Mouse (Mus musculus) intestine, embryonic 16.5 days (tissue): ENCODE data around the gene Adamts7. TPM values are rescaled to one million over a fixed set of nuclear protein-coding genes. Genes with fewer than 3 reads are reported as not detected.
A peak's percentile ranks its signal among the peaks of the same experiment; 100 is the strongest.

Experiments used
- ATAC-seq: fragments of 200-750 bp; cut with Nextera tagmentation; 2 replicates; pipeline ENCODE4 v1.8.0; 2017; ENCODE audit warnings: moderate TSS enrichment, moderate library complexity
- H3K27ac ChIP-seq: fragments of 300-500 bp; sonication (generic); 2 replicates; pipeline ENCODE4 v1.5.1; 2014; ENCODE audit warnings: mild to moderate bottlenecking, low read length
- H3K27me3 ChIP-seq: fragments of 300-500 bp; sonication (generic); replicated peaks from 2 replicates; pipeline ENCODE4 v1.6.1; 2014; ENCODE audit warnings: low read length, control low read depth, mixed read lengths; ENCODE audit not compliant: control insufficient read depth, insufficient read depth
- H3K36me3 ChIP-seq: fragments of 300-500 bp; sonication (generic); 2 replicates; pipeline ENCODE4 v1.6.1; 2014; ENCODE audit warnings: low read length, control low read depth; ENCODE audit not compliant: control insufficient read depth, insufficient read depth
- H3K4me1 ChIP-seq: fragments of 300-500 bp; sonication (generic); 2 replicates; pipeline ENCODE4 v1.6.1; 2014; ENCODE audit warnings: low read length, control low read depth, mixed read lengths; ENCODE audit not compliant: control insufficient read depth, insufficient read depth
- H3K4me2 ChIP-seq: fragments of 300-500 bp; sonication (generic); 2 replicates; pipeline ENCODE4 v1.6.1; 2014; ENCODE audit warnings: low read depth, low read length, control low read depth
- H3K4me3 ChIP-seq: fragments of 300-500 bp; sonication (generic); 2 replicates; pipeline ENCODE4 v1.5.1; 2014; ENCODE audit warnings: mild to moderate bottlenecking, low read length
- H3K9ac ChIP-seq: fragments of 300-500 bp; sonication (generic); 2 replicates; pipeline ENCODE4 v1.6.1; 2014; ENCODE audit warnings: low read depth, low read length
- H3K9me3 ChIP-seq: fragments of 300-500 bp; sonication (generic); 2 replicates; pipeline ENCODE4 v1.6.1; 2016; ENCODE audit warnings: low read length, control low read depth; ENCODE audit not compliant: control insufficient read depth
- WGBS: fragments of 180-500 bp; shearing (Covaris S2); extraction: QIAGEN DNeasy Blood & Tissue Kit; methylation state at CpG from one replicate; pipeline ENCODE4 v1.1.7; 2014; 5-methylcytosine and 5-hydroxymethylcytosine counted together
- polyA plus RNA-seq: library from polyadenylated mRNA; unstranded; fragments of >200 nt; fragmentation: Nextera tagmentation; extraction: Ambion mirVana; gene quantifications from 2 replicates; pipeline ENCODE4 v1.2.1, GENCODE M21; 2015

The Adamts7 gene
- polyA plus RNA-seq, 1 experiment from 2014 or later = 11.7 TPM

- WGBS = 49% methylated on average over 4 of the region's 4 CpGs
- Histone ChIP-seq H3K9ac (no peak overlapping the region), H3K27ac (no peak overlapping the region), H3K27me3 (no peaks in the 10 kb centered on the region), H3K4me3 (no peak overlapping the region), H3K36me3 (peaks cover 4% of the 10 kb centered on the region; the same call in 1 of the 2 replicates), H3K4me2 (no peak overlapping the region), H3K4me1 (no peaks in the 10 kb centered on the region), H3K9me3 (no peaks in the 10 kb centered on the region)
- no peak for ATAC-seq
Observed at GRCm38 (mm10) chr9:90217501-90217900, 54.6 kb downstream of the Adamts7 start.

GRCm38 (mm10) chr9:90222275-90222674 is 59.4 kb downstream of the Adamts7 start:
- peaks cover 5% of the 10 kb centered on the region; the same call in 1 of the 2 replicates for H3K36me3 ChIP-seq
- ATAC-seq = no peak
- 87% methylated on average over 3 of the region's 3 CpGs for WGBS
- H3K4me2 ChIP-seq = no peak overlapping the region
- H3K4me3 ChIP-seq = no peak overlapping the region
- H3K27ac ChIP-seq = no peak overlapping the region
- H3K9ac ChIP-seq = no peak overlapping the region
- no peaks in the 10 kb centered on the region for H3K4me1 ChIP-seq
- H3K27me3 ChIP-seq = no peaks in the 10 kb centered on the region
- no peaks in the 10 kb centered on the region for H3K9me3 ChIP-seq

GRCm38 (mm10) chr9:90226081-90226741 is 63.3 kb downstream of the Adamts7 start:
- Histone ChIP-seq H3K4me3 (no peak overlapping the region), H3K36me3 (peaks cover 3% of the 10 kb centered on the region; the same call in 1 of the 2 replicates), H3K9ac (no peak overlapping the region), H3K27me3 (no peaks in the 10 kb centered on the region), H3K4me1 (no peaks in the 10 kb centered on the region), H3K9me3 (no peaks in the 10 kb centered on the region), H3K27ac (0 out of 2 replicates have a peak overlapping the region, but pooled peaks have one; percentile 38), H3K4me2 (no peak overlapping the region)
- WGBS = 83% methylated on average over 21 of the region's 21 CpGs
- ATAC-seq = peak; percentile 43

GRCm38 (mm10) chr9:90226742-90227096 is 63.9 kb downstream of the Adamts7 start:
- Histone ChIP-seq H3K4me2 (no peak overlapping the region), H3K36me3 (peaks cover 3% of the 10 kb centered on the region; the same call in 1 of the 2 replicates)
- no peak for ATAC-seq

GRCm38 (mm10) chr9:90227171-90227570 is 64.3 kb downstream of the Adamts7 start:
- 82% methylated on average over 12 of the region's 12 CpGs for WGBS
- no peak for ATAC-seq
- Histone ChIP-seq H3K4me2 (no peak overlapping the region), H3K9ac (no peak overlapping the region), H3K4me1 (no peaks in the 10 kb centered on the region), H3K9me3 (no peaks in the 10 kb centered on the region), H3K27ac (no peak overlapping the region), H3K4me3 (no peak overlapping the region), H3K27me3 (no peaks in the 10 kb centered on the region), H3K36me3 (peaks cover 3% of the 10 kb centered on the region; the same call in 1 of the 2 replicates)

More at GRCm38 (mm10) chr9:90226742-90227096, 63.9 kb downstream of the Adamts7 start:
- WGBS = 79% methylated on average over 2 of the region's 2 CpGs
- no peak overlapping the region for H3K4me3 ChIP-seq
- H3K9ac ChIP-seq = no peak overlapping the region
- no peaks in the 10 kb centered on the region for H3K9me3 ChIP-seq
- H3K4me1 ChIP-seq = no peaks in the 10 kb centered on the region
- no peak overlapping the region for H3K27ac ChIP-seq
- no peaks in the 10 kb centered on the region for H3K27me3 ChIP-seq

- Histone ChIP-seq H3K36me3 (peaks cover 3% of the 10 kb centered on the region; the same call in 1 of the 2 replicates), H3K4me1 (no peaks in the 10 kb centered on the region), H3K9me3 (no peaks in the 10 kb centered on the region), H3K27ac (no peak overlapping the region), H3K9ac (no peak overlapping the region), H3K4me3 (no peak overlapping the region), H3K27me3 (no peaks in the 10 kb centered on the region), H3K4me2 (no peak overlapping the region)
- WGBS = 84% methylated on average over 8 of the region's 8 CpGs
- ATAC-seq = no peak
Observed at GRCm38 (mm10) chr9:90232781-90233690, 70.2 kb downstream of the Adamts7 start.

- H3K27ac ChIP-seq = no peak overlapping the region
- no peaks in the 10 kb centered on the region for H3K9me3 ChIP-seq
- no peaks in the 10 kb centered on the region for H3K27me3 ChIP-seq
- no peaks in the 10 kb centered on the region for H3K4me1 ChIP-seq
- WGBS = 93% methylated on average over 5 of the region's 5 CpGs
- ATAC-seq = no peak
- H3K36me3 ChIP-seq = 0 out of 2 replicates have a peak, but pooled peaks cover 3% of the 10 kb centered on the region
- no peak overlapping the region for H3K9ac ChIP-seq
- H3K4me2 ChIP-seq = no peak overlapping the region
- H3K4me3 ChIP-seq = no peak overlapping the region
Observed at GRCm38 (mm10) chr9:90233906-90234419, 71.1 kb downstream of the Adamts7 start.

GRCm38 (mm10) chr9:90234786-90235185 is 71.9 kb downstream of the Adamts7 start:
- Histone ChIP-seq H3K27me3 (no peaks in the 10 kb centered on the region), H3K27ac (no peak overlapping the region), H3K9ac (no peak overlapping the region), H3K9me3 (no peaks in the 10 kb centered on the region), H3K4me1 (no peaks in the 10 kb centered on the region), H3K36me3 (peaks cover 3% of the 10 kb centered on the region; the same call in 1 of the 2 replicates), H3K4me2 (no peak overlapping the region), H3K4me3 (no peak overlapping the region)
- ATAC-seq = no peak
- WGBS = 94% methylated on average over 5 of the region's 5 CpGs

GRCm38 (mm10) chr9:90235258-90235882 is 72.5 kb downstream of the Adamts7 start:
- Histone ChIP-seq H3K4me3 (no peak overlapping the region), H3K27me3 (no peaks in the 10 kb centered on the region), H3K9ac (no peak overlapping the region), H3K27ac (no peak overlapping the region), H3K36me3 (peaks cover 3% of the 10 kb centered on the region; the same call in 1 of the 2 replicates), H3K4me2 (no peak overlapping the region), H3K4me1 (no peaks in the 10 kb centered on the region), H3K9me3 (no peaks in the 10 kb centered on the region)
- ATAC-seq = no peak
- WGBS = 72% methylated on average over 10 of the region's 10 CpGs
